Mouse (Mus musculus) spleen, postnatal 36 days (tissue): ENCODE results near the gene Gapt.

Source experiments
- DNase-seq, 2 experiments: peaks; one replicate each; pipeline ENCODE4 v3.0.0; 2022; ENCODE audit warnings: low spot score in 2 of 2, mixed read lengths in 1 of 2

Gene Gapt

DNA sequence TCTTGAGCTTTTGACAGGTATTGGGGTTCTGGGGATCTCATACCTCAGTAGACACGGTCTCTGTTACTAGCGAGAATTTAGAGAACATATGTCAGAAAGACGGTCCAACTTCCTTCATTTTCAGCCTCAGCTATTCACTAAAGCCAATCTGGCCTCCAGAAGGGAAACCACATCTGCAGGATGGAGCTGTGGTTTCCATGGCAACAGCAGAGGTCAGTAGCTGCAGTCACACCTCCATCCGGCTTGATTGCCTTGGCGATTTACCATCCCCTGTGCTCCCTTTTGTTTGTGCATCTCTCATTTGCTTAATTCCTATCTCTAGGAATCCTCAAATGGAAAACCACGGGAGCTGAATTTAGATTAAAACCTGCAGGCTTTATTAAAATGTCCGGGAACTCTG, 10.3 kb downstream of the Gapt start:
- DNase-seq, result no peak

DNA sequence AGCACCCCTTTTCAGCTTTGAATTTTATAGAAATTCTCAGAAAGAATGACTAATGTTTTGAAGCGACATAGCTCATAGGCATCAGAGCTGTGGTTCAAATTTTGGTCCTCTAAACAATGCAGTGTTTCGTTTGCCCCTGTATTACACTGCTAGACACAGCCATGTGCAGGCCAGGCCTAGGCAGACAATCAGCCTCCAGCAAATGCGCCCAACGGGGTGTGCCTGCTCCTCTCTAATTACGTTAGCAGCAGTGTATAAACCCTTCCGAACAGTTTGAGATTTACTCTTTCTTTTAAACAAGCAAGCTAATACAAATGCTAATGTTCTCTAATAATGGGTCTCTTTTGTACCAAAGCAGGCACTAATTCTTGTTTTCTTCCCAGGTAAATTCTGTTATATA, 14.4 kb downstream of the Gapt start:
- DNase-seq, result no peak

DNA sequence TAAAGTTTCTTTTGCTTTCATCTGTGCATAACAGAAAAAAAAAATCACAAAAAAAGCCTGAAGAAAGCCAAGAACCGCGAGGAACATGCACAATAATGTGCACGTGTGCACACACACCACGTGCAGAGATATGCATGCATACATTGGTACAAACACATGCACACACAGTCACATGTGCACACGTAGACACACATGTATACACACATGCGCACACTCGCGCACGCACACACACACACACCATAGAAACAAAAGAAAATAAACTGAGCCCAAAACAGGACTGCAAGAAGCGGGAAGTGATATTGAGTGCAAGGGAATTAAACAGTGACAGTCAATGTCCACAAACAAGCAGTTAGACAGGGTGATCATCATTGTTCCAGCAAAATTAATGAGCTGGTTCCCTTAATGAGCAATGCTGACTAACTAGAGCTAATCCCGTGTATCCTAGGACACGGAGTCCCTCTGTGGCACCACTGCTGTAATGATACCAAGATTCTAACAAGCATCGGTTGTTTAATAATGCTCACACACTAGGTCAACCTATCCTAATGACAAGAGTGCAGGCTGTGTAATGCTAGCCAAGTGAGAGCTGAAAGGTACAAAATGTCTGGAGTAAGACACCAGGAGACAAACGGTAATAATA, 23.9 kb downstream of the Gapt start:
- no peak for DNase-seq

DNA sequence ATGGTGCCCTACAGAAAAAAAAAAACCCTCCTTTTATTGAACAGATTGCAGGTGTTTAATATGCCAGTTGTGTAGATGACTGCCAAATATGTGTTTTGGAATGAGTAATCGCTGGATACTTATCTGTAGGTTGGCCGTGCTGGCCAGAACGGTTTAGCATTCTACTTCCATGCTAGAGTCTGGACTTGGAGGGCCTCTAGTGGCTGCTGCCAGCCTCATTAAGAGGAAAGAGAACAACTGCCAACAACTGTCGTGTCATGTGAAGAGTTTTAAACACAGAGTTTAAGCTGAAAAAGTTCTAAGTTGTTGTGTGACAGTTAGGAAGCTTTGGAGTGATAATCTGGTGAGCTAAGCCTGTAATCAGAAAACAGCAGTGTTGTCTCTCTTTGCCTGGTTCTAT, 38.3 kb downstream of the Gapt start:
- DNase-seq, result no peak

DNA sequence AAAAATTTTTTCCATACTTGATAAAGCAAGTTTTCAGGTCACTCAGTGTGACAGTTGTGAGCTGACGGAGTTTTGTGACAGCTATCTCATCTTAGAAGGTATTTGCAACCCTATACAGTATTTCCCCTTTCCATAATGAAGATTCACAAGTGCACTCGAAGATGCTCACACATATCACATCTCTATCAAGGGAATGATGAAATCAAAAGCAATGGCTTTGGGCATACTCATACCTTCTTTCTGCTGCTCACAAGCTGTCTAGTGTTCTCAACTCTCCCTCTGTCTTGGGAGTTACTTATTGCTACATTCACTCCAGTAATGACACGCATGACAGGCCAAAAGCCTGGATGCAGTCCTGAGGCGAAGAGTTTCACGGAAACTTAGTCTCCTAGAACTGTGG, 49.8 kb downstream of the Gapt start:
- DNase-seq, result no peak
